Mouse (Mus musculus): Measurements from ENCODE around the gene Jakmip3. TPM values are rescaled to one million over a fixed set of nuclear protein-coding genes. Genes with fewer than 3 reads are reported as not detected.

The Jakmip3 gene
- total and polyA plus RNA-seq, 2 experiments from 2014 or later: 7.6 to 12.4 TPM

DNA sequence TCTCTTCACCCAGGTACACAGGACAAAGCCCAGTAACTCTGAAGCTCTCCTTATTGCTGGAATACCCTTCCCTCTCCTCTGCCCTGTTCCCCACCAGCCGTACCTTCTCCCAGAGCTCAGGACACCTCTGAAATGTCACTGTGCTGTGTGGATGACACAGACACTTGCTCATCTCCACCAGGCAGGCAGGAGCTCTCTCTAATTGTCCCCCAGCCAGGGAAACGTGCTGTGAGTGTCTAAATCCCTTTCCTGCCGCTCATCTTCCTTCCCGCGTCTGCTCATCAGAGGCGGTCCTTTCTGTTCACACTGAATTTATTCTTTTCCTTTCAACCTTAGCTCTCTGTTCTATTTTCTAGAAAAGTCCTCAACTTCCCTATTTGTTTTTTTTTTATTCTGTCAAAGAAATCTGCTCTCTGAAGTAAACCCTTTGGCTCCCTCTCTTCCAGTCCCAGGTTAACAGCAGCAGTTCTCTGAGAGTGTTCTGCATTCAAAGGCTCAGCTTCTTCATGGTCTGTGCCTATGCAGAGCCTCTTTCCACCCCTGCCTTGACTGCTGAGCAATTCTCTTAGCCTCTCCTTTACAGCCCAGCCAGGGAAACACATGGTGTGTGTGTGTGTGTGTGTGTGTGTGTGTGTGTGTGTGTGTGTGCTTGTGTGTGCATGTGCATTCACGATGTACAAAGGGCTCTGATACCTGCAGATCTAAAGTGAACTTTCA lies 69.4 kb downstream of the Jakmip3 start:
- no peaks in the 10 kb centered on the region for H3K36me3 ChIP-seq (ENCODE audit: insufficient read depth, low read length)
- WGBS: 53% methylated on average over 7 of the region's 7 CpGs
- no peak overlapping the region for H3K4me2 ChIP-seq (ENCODE audit: low read depth, low read length)
- no peak overlapping the region for H3K9ac ChIP-seq (replicated peaks; ENCODE audit: low read length)
- no peaks in the 10 kb centered on the region for H3K9me3 ChIP-seq (ENCODE audit: low read length)
- no peak overlapping the region for H3K27ac ChIP-seq
- H3K27me3 ChIP-seq (ENCODE audit: insufficient read depth, low read length): no peaks in the 10 kb centered on the region
- H3K4me3 ChIP-seq (ENCODE audit: low read length): no peak overlapping the region
- ATAC-seq: no peak
- no peaks in the 10 kb centered on the region for H3K4me1 ChIP-seq (ENCODE audit: insufficient read depth, low read length)
- TF ChIP-seq CTCF (IDR thresholded peaks at IDR 0.05; ENCODE audit: low read depth): no peak
- DNase-seq (ENCODE audit: low spot score): no peak

DNA sequence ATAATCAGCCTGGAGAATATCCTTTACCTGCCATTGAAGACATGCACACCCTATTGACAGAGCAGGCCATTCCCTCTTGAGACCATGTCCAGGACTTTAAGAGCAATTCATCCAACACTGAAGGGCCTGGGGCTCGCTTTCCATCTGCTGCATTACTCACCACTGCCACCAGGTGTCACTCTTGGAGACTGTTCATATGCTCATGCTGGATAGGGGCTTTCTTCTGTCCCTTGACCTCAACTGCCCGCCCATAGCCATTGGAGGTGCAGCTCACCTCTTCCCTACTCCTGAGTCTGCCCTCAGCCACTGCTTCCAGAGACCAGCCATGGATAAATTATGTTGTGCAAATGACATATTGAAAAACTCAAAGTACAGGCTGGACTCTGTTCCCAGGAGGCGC lies 70.5 kb downstream of the Jakmip3 start:
- H3K4me3 ChIP-seq (ENCODE audit: low read length): no peak overlapping the region
- H3K36me3 ChIP-seq (ENCODE audit: insufficient read depth, low read length): no peaks in the 10 kb centered on the region
- H3K4me1 ChIP-seq (ENCODE audit: insufficient read depth, low read length): no peaks in the 10 kb centered on the region
- no peak overlapping the region for H3K27ac ChIP-seq
- ATAC-seq: 0 out of 2 replicates have a peak, but pooled peaks have one; percentile 30
- no peaks in the 10 kb centered on the region for H3K27me3 ChIP-seq (ENCODE audit: insufficient read depth, low read length)
- H3K9me3 ChIP-seq (ENCODE audit: low read length): no peaks in the 10 kb centered on the region
- 39% methylated on average over 3 of the region's 3 CpGs for WGBS
- no peak overlapping the region for H3K4me2 ChIP-seq (ENCODE audit: low read depth, low read length)
- DNase-seq (ENCODE audit: low spot score): peak; percentile 60
- TF ChIP-seq CTCF (IDR thresholded peaks at IDR 0.05; ENCODE audit: low read depth): peak; percentile 88
- no peak overlapping the region for H3K9ac ChIP-seq (replicated peaks; ENCODE audit: low read length)

DNA sequence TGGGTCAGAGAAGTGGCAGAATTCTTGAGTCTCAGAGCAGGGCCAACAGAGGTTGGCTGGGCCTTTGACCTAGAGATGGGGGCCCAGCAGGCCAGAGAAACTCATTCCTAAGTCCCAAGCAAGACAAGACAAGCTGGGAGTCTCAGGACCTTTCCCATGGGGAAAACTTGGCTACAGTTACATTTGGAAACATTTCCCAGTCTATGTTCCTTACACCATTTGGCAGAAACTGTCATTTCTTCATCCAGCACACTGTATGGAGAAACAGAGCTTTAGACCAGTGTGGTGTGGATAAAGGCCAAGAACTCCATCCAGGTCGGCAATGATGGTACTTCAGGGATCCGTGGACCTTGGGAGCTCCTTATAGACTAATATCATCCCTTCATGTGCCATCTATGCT lies 71.1 kb downstream of the Jakmip3 start:
- H3K4me3 ChIP-seq (ENCODE audit: low read length): no peak overlapping the region
- H3K9ac ChIP-seq (replicated peaks; ENCODE audit: low read length): no peak overlapping the region
- no peaks in the 10 kb centered on the region for H3K9me3 ChIP-seq (ENCODE audit: low read length)
- H3K4me2 ChIP-seq (ENCODE audit: low read depth, low read length): no peak overlapping the region
- no peak for ATAC-seq
- no peaks in the 10 kb centered on the region for H3K36me3 ChIP-seq (ENCODE audit: insufficient read depth, low read length)
- TF ChIP-seq CTCF (IDR thresholded peaks at IDR 0.05; ENCODE audit: low read depth): no peak
- no peaks in the 10 kb centered on the region for H3K27me3 ChIP-seq (ENCODE audit: insufficient read depth, low read length)
- DNase-seq (ENCODE audit: low spot score): no peak
- WGBS: 88% methylated on average over 2 of the region's 2 CpGs
- H3K27ac ChIP-seq: no peak overlapping the region
- no peaks in the 10 kb centered on the region for H3K4me1 ChIP-seq (ENCODE audit: insufficient read depth, low read length)

DNA sequence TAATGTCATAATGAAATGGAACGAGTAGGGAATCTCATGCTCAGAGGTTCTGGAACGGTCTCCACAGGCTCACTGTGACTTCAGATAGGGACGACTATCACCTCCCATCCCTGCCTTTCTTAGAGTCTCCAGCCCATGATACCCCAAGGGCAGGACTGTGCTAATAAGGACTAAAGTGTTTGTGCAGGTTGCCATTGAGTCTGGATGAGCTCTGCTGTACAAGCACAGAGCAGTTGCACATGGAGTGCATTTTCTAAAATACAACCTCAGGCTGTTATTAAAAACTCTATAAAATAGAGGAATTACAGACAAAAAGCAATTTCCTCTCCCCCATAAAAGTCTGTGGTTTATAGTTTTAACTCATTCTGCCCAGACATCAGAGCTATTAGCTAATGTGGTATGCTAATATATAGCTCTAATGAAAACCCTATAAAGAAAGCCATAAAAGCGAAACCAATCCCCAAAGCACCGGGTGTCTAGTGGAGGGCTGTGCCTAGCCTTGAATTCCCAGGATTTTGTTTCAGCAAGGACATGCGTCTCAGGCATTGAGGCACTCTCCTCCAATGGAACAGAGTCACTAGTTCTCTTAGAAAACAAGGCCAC lies 72.3 kb downstream of the Jakmip3 start:
- no peak for ATAC-seq
- H3K36me3 ChIP-seq (ENCODE audit: insufficient read depth, low read length): no peaks in the 10 kb centered on the region
- no peak overlapping the region for H3K4me3 ChIP-seq (ENCODE audit: low read length)
- H3K9me3 ChIP-seq (ENCODE audit: low read length): no peaks in the 10 kb centered on the region
- no peak overlapping the region for H3K4me2 ChIP-seq (ENCODE audit: low read depth, low read length)
- H3K27ac ChIP-seq: no peak overlapping the region
- WGBS: 70% methylated on average over 6 of the region's 6 CpGs
- no peaks in the 10 kb centered on the region for H3K27me3 ChIP-seq (ENCODE audit: insufficient read depth, low read length)
- no peaks in the 10 kb centered on the region for H3K4me1 ChIP-seq (ENCODE audit: insufficient read depth, low read length)
- no peak for TF ChIP-seq CTCF (IDR thresholded peaks at IDR 0.05; ENCODE audit: low read depth)
- no peak for DNase-seq (ENCODE audit: low spot score)
- H3K9ac ChIP-seq (replicated peaks; ENCODE audit: low read length): no peak overlapping the region

DNA sequence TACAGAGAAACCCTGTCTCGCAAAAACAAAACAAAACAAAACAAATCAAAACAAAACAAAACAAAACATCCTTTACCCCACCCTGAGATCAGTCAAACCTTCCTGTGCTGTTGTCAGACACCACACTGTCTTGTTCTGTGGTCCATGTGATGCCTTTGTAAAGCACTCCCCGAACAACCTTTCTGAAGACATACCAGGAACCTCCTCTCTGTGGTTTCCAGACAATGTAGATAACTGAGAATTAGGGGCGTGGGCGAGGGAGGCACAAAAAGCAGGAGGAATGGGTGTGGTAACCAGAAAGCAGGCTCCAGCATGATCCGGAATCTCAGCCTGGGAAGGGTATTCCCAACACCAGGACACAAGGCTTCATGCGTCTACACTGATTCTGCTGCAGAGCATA lies 74.6 kb downstream of the Jakmip3 start:
- no peak overlapping the region for H3K4me2 ChIP-seq (ENCODE audit: low read depth, low read length)
- no peaks in the 10 kb centered on the region for H3K27me3 ChIP-seq (ENCODE audit: insufficient read depth, low read length)
- no peak overlapping the region for H3K9ac ChIP-seq (replicated peaks; ENCODE audit: low read length)
- no peaks in the 10 kb centered on the region for H3K36me3 ChIP-seq (ENCODE audit: insufficient read depth, low read length)
- H3K9me3 ChIP-seq (ENCODE audit: low read length): no peaks in the 10 kb centered on the region
- no peak for TF ChIP-seq CTCF (IDR thresholded peaks at IDR 0.05; ENCODE audit: low read depth)
- no peak overlapping the region for H3K27ac ChIP-seq
- H3K4me3 ChIP-seq (ENCODE audit: low read length): no peak overlapping the region
- ATAC-seq (no peak), DNase-seq (ENCODE audit: low spot score) (no peak)
- H3K4me1 ChIP-seq (ENCODE audit: insufficient read depth, low read length): no peaks in the 10 kb centered on the region
- WGBS: 83% methylated on average over 6 of the region's 6 CpGs

DNA sequence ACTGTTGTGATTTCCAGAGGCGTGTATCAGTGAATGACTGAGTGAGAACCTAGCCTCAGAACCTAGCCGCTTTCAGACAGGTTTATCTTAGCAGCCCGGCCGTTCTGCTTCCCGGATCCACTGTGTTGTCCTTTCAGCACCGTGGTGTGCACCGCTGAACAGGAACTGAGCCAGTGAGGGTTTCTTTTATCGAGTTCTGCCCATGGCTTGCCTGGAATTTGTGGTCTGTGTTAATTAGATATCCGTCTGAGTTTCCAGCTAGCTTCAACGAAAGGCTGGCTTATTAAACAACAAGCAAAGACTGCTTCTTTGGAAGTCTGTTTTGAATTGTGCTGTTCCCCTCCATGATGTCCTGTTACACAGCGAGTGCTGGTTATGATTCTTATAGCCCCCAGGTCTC lies 75.8 kb downstream of the Jakmip3 start:
- no peak for ATAC-seq
- no peak for DNase-seq (ENCODE audit: low spot score)
- Histone ChIP-seq H3K27me3 (ENCODE audit: insufficient read depth, low read length) (no peaks in the 10 kb centered on the region), H3K9ac (replicated peaks; ENCODE audit: low read length) (no peak overlapping the region), H3K4me1 (ENCODE audit: insufficient read depth, low read length) (no peaks in the 10 kb centered on the region), H3K27ac (no peak overlapping the region), H3K4me2 (ENCODE audit: low read depth, low read length) (no peak overlapping the region), H3K9me3 (ENCODE audit: low read length) (no peaks in the 10 kb centered on the region), H3K36me3 (ENCODE audit: insufficient read depth, low read length) (no peaks in the 10 kb centered on the region), H3K4me3 (ENCODE audit: low read length) (no peak overlapping the region)
- 37% methylated on average over 11 of the region's 11 CpGs for WGBS
- TF ChIP-seq CTCF (IDR thresholded peaks at IDR 0.05; ENCODE audit: low read depth): no peak
